Mouse (Mus musculus): ENCODE measurements at regions not wholly inside any gene's neighbourhood (a gene's known extent, or its start where the extent isn't known, plus 50 kb on each side); places are given as distances from the start of the nearest gene placed in this dataset.

GRCm38 (mm10) chr6:139391307-139391706 lies 110.5 kb downstream of the Rergl start:
- DNase-seq (ENCODE audit: low spot score): no peak

DNA sequence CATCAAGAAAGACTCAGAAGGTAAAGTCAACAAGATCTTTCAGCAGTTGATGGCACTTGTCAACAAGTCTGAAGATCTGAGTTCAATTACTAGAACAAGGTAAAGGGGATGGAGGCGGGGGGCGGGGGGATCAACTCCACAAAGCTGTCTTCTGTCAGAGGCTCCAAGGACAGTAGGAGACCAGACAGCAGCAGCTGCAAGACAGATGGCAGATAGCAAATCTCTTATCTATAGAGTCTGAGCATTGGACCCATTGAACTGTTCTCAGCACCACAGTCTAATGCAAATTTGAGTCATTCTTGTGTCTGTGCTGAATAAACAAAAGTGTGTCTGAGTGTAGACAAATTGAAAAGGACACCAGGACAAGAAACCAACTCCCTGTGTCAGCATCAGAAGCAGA lies 150.8 kb downstream of the Rergl start:
- no peak for DNase-seq (ENCODE audit: low spot score)

- DNase-seq (ENCODE audit: low spot score): no peak
Observed at GRCm38 (mm10) chr6:139325226-139325625, 176.6 kb downstream of the Rergl start.

GRCm38 (mm10) chr6:139307651-139308050 lies 194.1 kb downstream of the Rergl start:
- no peak for DNase-seq (ENCODE audit: low spot score)

DNA sequence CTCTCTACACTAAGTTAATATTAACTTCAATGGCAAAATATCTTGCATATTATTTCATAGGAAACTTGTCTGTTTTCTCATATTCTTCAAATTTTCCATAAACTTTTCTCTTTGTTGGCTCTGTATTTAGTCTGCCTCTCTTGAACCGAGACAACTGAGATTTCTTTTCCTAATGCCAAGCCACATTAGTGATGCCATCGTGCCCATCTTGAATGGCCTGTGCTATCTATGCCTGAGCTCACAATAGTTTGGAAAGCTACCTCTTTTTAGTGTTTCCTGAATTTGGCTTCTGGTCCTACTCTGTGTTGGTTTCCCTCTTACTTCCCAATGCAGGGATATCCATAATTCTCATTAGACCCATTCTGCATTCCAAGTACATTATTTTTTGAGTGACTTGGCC lies 197.5 kb downstream of the Rergl start:
- no peak for DNase-seq (ENCODE audit: low spot score)

DNA sequence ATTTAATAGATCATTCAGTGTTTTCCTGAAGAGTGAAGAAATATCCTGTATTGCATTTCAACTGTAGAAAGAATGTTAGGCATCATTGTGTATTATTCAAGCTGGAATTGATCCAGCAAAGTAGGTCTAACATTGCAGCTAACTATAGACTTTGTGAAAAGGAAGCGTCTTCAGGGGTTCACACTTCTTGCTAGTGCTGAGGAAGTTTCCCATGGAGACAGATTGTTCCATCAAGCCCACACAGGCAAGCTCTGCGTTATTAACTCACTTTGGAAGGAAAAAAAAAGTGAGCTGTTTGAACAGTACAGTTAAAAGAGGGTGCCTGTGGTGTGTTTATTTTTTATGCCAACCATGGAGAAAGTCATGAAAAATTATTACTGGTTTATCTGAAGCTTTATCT lies 206.1 kb downstream of the Rergl start:
- DNase-seq (ENCODE audit: low spot score): no peak

DNA sequence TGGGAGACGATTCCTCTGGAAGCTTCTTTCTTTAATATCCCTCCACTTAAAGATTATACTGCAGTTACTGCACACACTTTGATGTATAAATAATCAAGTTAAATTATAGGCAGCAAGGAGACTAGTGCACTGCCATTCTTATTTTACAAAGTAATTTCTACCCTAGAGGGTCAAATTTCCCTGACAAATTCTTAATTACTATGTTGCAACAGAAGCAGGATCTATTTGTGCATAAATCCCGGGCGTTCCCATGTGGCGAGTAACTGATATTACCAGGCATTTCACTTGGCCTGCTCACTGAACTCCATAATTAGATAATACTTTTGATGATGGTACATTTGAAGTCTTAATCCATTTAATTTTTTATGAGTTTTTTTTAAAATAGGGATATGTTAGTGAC lies 222.7 kb downstream of the Rergl start:
- no peak for DNase-seq (ENCODE audit: low spot score)

DNA sequence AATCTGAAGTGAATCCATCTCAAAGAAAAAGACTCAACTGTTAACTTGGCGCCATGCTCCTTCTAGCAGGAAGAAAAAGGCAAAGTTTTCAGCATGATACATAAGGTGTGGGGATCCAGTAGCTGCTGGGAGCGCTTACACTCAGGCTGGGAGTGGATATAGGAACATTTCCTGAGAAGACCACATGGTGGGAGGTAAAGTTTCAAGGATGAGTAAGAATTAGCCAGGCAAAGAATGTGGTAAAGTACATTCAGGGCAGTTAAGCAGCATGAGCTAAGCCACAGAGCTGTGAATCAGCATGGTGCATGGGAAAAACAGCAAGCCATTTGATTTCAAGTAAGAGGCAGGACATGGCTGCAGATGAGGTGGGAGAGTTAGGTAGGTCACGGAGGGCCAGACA lies 226.3 kb downstream of the Rergl start:
- no peak for DNase-seq (ENCODE audit: low spot score)

- DNase-seq (ENCODE audit: low spot score): no peak
Observed at GRCm38 (mm10) chr6:139253704-139254103, 248.1 kb downstream of the Rergl start.

DNA sequence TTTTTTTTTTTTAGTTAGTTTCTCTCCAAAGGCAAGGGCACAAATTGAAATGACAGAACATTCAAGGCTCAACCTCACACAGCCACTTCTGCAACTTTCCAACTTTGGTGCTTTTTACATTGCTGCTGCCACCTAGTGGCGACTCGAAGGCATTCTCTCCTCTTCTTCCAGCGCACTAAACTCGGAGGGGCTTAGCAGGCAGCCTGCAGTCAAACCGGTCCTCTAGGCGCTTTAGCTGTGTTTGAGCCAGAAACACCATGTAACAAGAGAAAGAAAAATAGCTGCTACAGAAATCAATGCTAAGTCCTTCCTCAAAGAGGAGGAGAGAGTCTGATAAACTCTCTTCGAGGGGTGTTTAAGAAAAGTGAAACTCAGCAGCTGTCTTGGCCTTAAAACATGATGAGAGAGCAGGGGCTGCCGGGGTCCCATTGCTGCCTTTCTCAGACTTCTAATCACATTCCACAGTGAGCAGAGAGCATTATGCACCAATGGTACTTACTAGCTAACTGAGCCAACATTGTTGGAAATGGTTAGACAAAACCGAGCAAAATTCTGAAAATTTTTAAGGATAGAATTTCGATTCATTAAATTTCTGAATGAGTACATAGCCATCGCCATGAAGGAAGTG lies 252.7 kb downstream of the Rergl start:
- peak; percentile 4 for DNase-seq (ENCODE audit: low spot score)

- DNase-seq (ENCODE audit: low spot score): no peak
Observed at GRCm38 (mm10) chr6:139226127-139226526, 275.6 kb downstream of the Rergl start.

- no peak for DNase-seq (ENCODE audit: low spot score)
Observed at GRCm38 (mm10) chr6:139214488-139214887, 287.3 kb downstream of the Rergl start.

DNA sequence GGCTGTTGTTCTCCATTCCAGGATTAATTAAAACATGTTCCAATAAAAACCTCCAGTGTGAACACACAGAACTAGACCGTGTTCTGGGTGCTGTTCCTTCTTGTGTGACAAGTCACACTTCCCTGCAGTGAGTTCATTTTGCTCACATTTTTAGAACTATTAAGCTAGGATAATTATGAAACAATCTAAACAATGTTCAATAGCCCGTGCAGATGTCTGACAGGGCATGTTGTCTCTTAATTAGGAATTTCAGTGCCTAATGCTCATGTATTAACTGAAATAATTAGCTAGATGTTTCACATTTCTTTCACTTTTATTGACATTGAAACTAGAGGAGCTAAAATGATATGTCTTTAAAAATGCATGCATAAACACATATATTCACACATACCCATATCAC lies 291.5 kb downstream of the Rergl start:
- no peak for DNase-seq (ENCODE audit: low spot score)

- DNase-seq (ENCODE audit: low spot score): no peak
Observed at GRCm38 (mm10) chr6:139198601-139199000, 303.2 kb downstream of the Rergl start.

DNA sequence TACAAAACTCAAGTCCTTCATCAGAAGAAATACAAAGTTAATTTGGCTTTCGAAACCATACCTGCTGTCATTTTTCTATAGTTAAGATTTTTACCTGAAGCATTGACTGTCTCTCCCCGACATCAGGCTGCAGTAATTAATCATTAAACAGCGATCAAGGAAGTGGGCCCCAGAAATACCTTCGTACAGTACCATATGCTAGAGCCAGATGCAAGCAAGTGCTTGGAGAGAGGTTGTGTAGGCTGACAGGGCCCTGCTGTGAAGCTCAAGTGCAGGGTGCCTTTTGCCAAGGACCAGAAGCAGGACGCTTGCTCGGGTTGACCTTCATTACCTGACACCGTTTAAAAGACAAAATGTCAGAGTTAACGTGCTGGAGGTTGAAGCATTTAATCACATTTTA lies 315.3 kb downstream of the Rergl start:
- DNase-seq (ENCODE audit: low spot score): no peak

DNA sequence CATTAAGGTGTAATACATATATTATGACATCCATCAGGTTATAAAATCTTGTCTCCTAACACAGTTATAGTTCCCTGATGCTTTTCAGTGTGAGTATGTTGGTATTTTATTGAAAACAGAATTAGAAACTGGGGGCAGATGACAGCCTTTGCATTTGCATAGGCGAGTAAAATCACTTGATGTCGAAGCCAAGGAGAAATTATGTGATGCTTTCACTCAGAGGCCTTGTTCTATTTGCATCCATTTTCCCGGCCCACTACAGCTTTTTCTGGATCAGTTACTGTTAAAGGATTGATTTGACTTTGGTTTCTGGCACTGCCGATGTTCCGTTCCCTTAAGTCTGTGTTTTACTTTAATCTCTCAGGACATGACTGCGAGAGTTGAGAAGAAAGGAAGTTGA lies 341.4 kb downstream of the Rergl start:
- DNase-seq (ENCODE audit: low spot score): no peak

GRCm38 (mm10) chr6:139159741-139160140 lies 342.0 kb downstream of the Rergl start:
- DNase-seq (ENCODE audit: low spot score): no peak

DNA sequence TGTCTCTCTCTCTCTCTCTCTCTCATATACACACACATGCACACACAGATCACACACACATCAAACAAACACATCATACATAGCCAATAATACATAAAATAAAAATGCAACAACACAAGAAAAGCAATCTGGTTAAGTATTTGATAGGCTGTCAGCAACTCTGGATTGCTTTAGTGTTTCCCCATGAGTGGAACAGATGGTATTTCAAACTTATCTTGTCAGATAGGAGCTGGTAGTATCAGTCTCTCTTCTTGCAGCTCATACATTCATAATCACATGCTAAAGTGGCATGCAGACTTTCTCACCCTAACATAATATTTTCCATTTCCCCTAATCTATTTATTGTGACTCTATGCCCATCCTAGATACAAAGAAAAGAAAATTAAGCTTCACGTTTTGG lies 347.0 kb downstream of the Rergl start:
- no peak for DNase-seq (ENCODE audit: low spot score)

- DNase-seq (ENCODE audit: low spot score): no peak
Observed at GRCm38 (mm10) chr6:139135693-139136092, 366.1 kb downstream of the Rergl start.

GRCm38 (mm10) chr6:139132083-139132679 lies 369.6 kb downstream of the Rergl start:
- no peak for DNase-seq (ENCODE audit: low spot score)

GRCm38 (mm10) chr6:139108263-139108662 lies 393.5 kb downstream of the Rergl start:
- no peak for DNase-seq (ENCODE audit: low spot score)

DNA sequence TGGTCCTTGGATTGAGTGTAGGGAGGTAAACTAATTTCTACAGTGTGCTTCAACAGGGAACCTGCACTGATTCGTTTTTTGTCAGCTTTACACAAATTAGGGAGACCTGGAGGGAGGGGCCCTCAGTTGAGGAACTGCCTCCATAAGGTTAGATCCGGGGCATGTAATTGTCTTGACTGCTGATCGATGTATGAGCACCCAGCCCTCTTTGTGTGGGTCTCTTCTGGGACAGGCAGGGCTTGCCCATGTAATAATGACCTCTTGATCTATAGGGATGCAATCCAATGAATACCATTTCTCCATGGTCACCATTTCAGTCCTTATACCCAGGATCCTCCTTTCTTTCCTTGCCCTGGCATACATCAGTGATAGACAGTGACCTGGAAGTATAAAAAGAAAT lies 398.4 kb downstream of the Rergl start:
- DNase-seq (ENCODE audit: low spot score): no peak

GRCm38 (mm10) chr6:139099273-139099672 lies 402.5 kb downstream of the Rergl start:
- no peak for DNase-seq (ENCODE audit: low spot score)

- DNase-seq (ENCODE audit: low spot score): no peak
Observed at GRCm38 (mm10) chr6:139075433-139075832, 417.1 kb upstream of the Igbp1b start.

Measured in c-Kit-positive CD71-positive TER-119-positive erythroid progenitor cells, embryonic 14.5 days (primary cell).